ENCODE assay signal across 8 mouse cellular contexts in the genomic region with DNA sequence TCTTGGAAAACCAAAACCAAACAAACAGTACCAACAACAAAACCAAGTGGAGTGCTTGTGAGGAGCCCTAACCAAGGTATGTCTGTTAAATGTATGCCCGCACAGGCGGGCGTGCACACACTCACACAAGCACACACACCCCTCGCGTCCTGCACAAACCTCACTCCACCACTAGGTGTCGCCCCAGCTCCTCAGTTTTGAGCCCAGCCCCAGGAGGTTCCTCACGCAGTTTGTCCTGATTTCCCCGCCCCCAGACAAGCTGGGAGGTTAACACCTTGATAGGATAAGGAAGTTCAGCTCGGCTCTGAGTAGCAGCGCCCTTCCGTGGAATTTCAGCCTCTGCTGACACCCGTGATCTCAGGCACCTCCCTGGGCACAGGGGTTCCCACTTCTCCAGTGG. TPM values are rescaled to one million over a fixed set of nuclear protein-coding genes. Genes with fewer than 3 reads are reported as not detected.
DNase-seq lines count a peak whose midpoint lies in the region; ATAC-seq and TF ChIP-seq lines count a peak whose summit lies in the region.

No protein-coding gene starts in this region.

- TF ChIP-seq CTCF in CH12.LX (conservative IDR thresholded peaks at IDR 0.05 in 1 of 2, IDR thresholded peaks at IDR 0.05 in 1 of 2; ENCODE audit: low read depth in 2 of 2, low read length in 2 of 2), result peak; percentile 85 to 97
- peak; percentile 99 for TF ChIP-seq CTCF in stomach, postnatal 0 days (IDR thresholded peaks at IDR 0.05; ENCODE audit: low read depth)

- peak; percentile 87 for DNase-seq in CH12.LX (ENCODE audit: extremely low read depth)
- peak; percentile 75 for DNase-seq in c-Kit-positive CD71-negative TER-119-negative erythroid progenitor cells, embryonic 14.5 days (ENCODE audit: low read depth)
- DNase-seq in forebrain, embryonic 10.5 days (ENCODE audit: extremely low spot score, low spot score), result peak; percentile 85
- DNase-seq in kidney, postnatal 25 days, result peak; percentile 87
- peak; percentile 67 for DNase-seq in liver, embryonic 13.5 days
- DNase-seq in stomach, postnatal 0 days (ENCODE audit: low spot score), result peak; percentile 93

- no peak for TF ChIP-seq EP300 in CH12.LX (IDR thresholded peaks at IDR 0.05; ENCODE audit: low read length)
- no peak for TF ChIP-seq EP300 in stomach, postnatal 0 days (optimal IDR thresholded peaks at IDR 0.05)

- no peak overlapping the region for H3K27ac ChIP-seq in CH12.LX (ENCODE audit: insufficient read depth, low read depth)
- H3K27ac ChIP-seq in forebrain, embryonic 10.5 days, result no peak overlapping the region
- H3K27ac ChIP-seq in heart, embryonic 14.5 days (replicated peaks in 1 of 2; ENCODE audit: control insufficient read depth in 1 of 2, insufficient read depth in 1 of 2, low read depth in 2 of 2, low read length in 2 of 2), result no peak overlapping the region
- no peak overlapping the region for H3K27ac ChIP-seq in liver, embryonic 13.5 days
- H3K27ac ChIP-seq in neural tube, embryonic 12.5 days, result no peak overlapping the region
- no peak overlapping the region for H3K27ac ChIP-seq in stomach, postnatal 0 days (replicated peaks)

- H3K4me2 ChIP-seq in CH12.LX (ENCODE audit: insufficient read depth, low read depth, poor library complexity, severe bottlenecking), result peak overlapping the region; percentile 43; the same call in 1 of the 2 replicates
- H3K4me2 ChIP-seq in heart, embryonic 14.5 days (ENCODE audit: low read length), result peak overlapping the region; percentile 46
- no peak overlapping the region for H3K4me2 ChIP-seq in liver, embryonic 13.5 days
- H3K4me2 ChIP-seq in neural tube, embryonic 12.5 days (replicated peaks), result 0 out of 2 replicates have a peak overlapping the region, but pooled peaks have one; percentile 23
- peak overlapping the region; percentile 40; the same call in 1 of the 2 replicates for H3K4me2 ChIP-seq in stomach, postnatal 0 days (replicated peaks; ENCODE audit: low read depth)

- H3K4me3 ChIP-seq in CH12.LX (replicated peaks in 1 of 3; ENCODE audit: low read depth in 2 of 3, low read length in 2 of 3, poor library complexity in 1 of 3), result no peak overlapping the region
- no peak overlapping the region for H3K4me3 ChIP-seq in forebrain, embryonic 10.5 days
- H3K4me3 ChIP-seq in heart, embryonic 14.5 days (ENCODE audit: control insufficient read depth in 1 of 2, insufficient read depth in 1 of 2, low read depth in 1 of 2, low read length in 2 of 2), result no peak overlapping the region
- no peak overlapping the region for H3K4me3 ChIP-seq in liver, embryonic 13.5 days (replicated peaks)
- no peak overlapping the region for H3K4me3 ChIP-seq in neural tube, embryonic 12.5 days
- peak overlapping the region; percentile 19; the same call in 1 of the 2 replicates for H3K4me3 ChIP-seq in stomach, postnatal 0 days (ENCODE audit: low read depth, low read length)

- H3K36me3 ChIP-seq in CH12.LX (replicated peaks in 1 of 2; ENCODE audit: control insufficient read depth in 1 of 2, insufficient read depth in 1 of 2, low read length in 1 of 2), result no peaks in the 10 kb centered on the region
- H3K36me3 ChIP-seq in forebrain, embryonic 10.5 days (replicated peaks), result no peaks in the 10 kb centered on the region
- H3K36me3 ChIP-seq in heart, embryonic 14.5 days (ENCODE audit: control insufficient read depth, insufficient read depth, low read length), result no peaks in the 10 kb centered on the region
- no peaks in the 10 kb centered on the region for H3K36me3 ChIP-seq in liver, embryonic 13.5 days
- H3K36me3 ChIP-seq in neural tube, embryonic 12.5 days, result no peaks in the 10 kb centered on the region
- no peaks in the 10 kb centered on the region for H3K36me3 ChIP-seq in stomach, postnatal 0 days (ENCODE audit: control insufficient read depth, insufficient read depth, low read length)

- H3K27me3 ChIP-seq in CH12.LX (replicated peaks), result peaks cover 59% of the 10 kb centered on the region
- peaks cover 54% of the 10 kb centered on the region for H3K27me3 ChIP-seq in forebrain, embryonic 10.5 days (ENCODE audit: poor library complexity, severe bottlenecking)
- peaks cover 46% of the 10 kb centered on the region for H3K27me3 ChIP-seq in heart, embryonic 14.5 days (ENCODE audit: control insufficient read depth, insufficient read depth, low read length)
- peaks cover 55% of the 10 kb centered on the region for H3K27me3 ChIP-seq in liver, embryonic 13.5 days
- H3K27me3 ChIP-seq in neural tube, embryonic 12.5 days (replicated peaks), result peaks cover 17% of the 10 kb centered on the region
- peaks cover 2% of the 10 kb centered on the region; the same call in 1 of the 2 replicates for H3K27me3 ChIP-seq in stomach, postnatal 0 days (ENCODE audit: control insufficient read depth, insufficient read depth, low read length)

- no peak overlapping the region for H3K9ac ChIP-seq in CH12.LX (ENCODE audit: insufficient read depth, low read depth)
- H3K9ac ChIP-seq in heart, embryonic 14.5 days (ENCODE audit: low read length), result no peak overlapping the region
- no peak overlapping the region for H3K9ac ChIP-seq in liver, embryonic 13.5 days
- no peak overlapping the region for H3K9ac ChIP-seq in neural tube, embryonic 12.5 days
- no peak overlapping the region for H3K9ac ChIP-seq in stomach, postnatal 0 days (ENCODE audit: low read length)

- peak; percentile 52 for ATAC-seq in heart, embryonic 14.5 days (ENCODE audit: insufficient number of reproducible peaks, insufficient read depth, low FRiP score, low read depth)
- peak; percentile 74 for ATAC-seq in liver, embryonic 13.5 days (ENCODE audit: low read depth)
- peak; percentile 37; the same call in 1 of the 2 replicates for ATAC-seq in neural tube, embryonic 12.5 days (ENCODE audit: low FRiP score, low read depth)
- ATAC-seq in stomach, postnatal 0 days (ENCODE audit: low FRiP score, low TSS enrichment), result peak; percentile 92

- H3K4me1 ChIP-seq in CH12.LX (ENCODE audit: control insufficient read depth in 1 of 2, insufficient read depth in 2 of 2), result peaks cover 2 to 14% of the 10 kb centered on the region in 2 experiments; a peak in 3 of 4 replicates
- H3K4me1 ChIP-seq in forebrain, embryonic 10.5 days, result peaks cover 17% of the 10 kb centered on the region
- H3K4me1 ChIP-seq in heart, embryonic 14.5 days (ENCODE audit: control insufficient read depth in 2 of 2, insufficient read depth in 2 of 2, low read length in 2 of 2), result 0 out of 4 replicates have a peak, but pooled peaks cover 0 to 2% of the 10 kb centered on the region in 2 experiments
- peaks cover 12% of the 10 kb centered on the region for H3K4me1 ChIP-seq in liver, embryonic 13.5 days (replicated peaks)
- peaks cover 1% of the 10 kb centered on the region for H3K4me1 ChIP-seq in neural tube, embryonic 12.5 days
- no peaks in the 10 kb centered on the region for H3K4me1 ChIP-seq in stomach, postnatal 0 days (replicated peaks; ENCODE audit: control insufficient read depth, insufficient read depth)

- dilution Hi-C loops in CH12.LX (cut with MboI; ENCODE audit: extremely low pct_ligation_motif_present, extremely low pct_unique_long_range_greater_than_20kb, low sequenced_read_pairs), result no loop called here

- H3K79me2 ChIP-seq in CH12.LX (replicated peaks; ENCODE audit: control insufficient read depth, extremely low read depth, insufficient read depth, poor library complexity, severe bottlenecking), result no peaks in the 10 kb centered on the region

- 4% methylated on average over 12 of the region's 12 CpGs for WGBS in forebrain, embryonic 10.5 days
- WGBS in heart, embryonic 14.5 days, result 1% methylated on average over 12 of the region's 12 CpGs
- WGBS in liver, embryonic 13.5 days (ENCODE audit: insufficient replicate concordance), result 3% methylated on average over 12 of the region's 12 CpGs
- WGBS in neural tube, embryonic 12.5 days, result 5% methylated on average over 12 of the region's 12 CpGs
- WGBS in stomach, postnatal 0 days, result under 1% methylated on average over 12 of the region's 12 CpGs

- no peak for TF ChIP-seq POLR2A in CH12.LX (IDR thresholded peaks at IDR 0.05; ENCODE audit: low read depth, low read length)

- H3K9me3 ChIP-seq in CH12.LX (replicated peaks; ENCODE audit: low read length), result peaks cover 8% of the 10 kb centered on the region
- no peaks in the 10 kb centered on the region for H3K9me3 ChIP-seq in forebrain, embryonic 10.5 days
- H3K9me3 ChIP-seq in heart, embryonic 14.5 days (ENCODE audit: control insufficient read depth, low read length), result peaks cover 4% of the 10 kb centered on the region; the same call in 1 of the 2 replicates
- H3K9me3 ChIP-seq in liver, embryonic 13.5 days (replicated peaks), result no peaks in the 10 kb centered on the region
- H3K9me3 ChIP-seq in neural tube, embryonic 12.5 days, result no peaks in the 10 kb centered on the region
- H3K9me3 ChIP-seq in stomach, postnatal 0 days (ENCODE audit: control insufficient read depth, low read length), result no peaks in the 10 kb centered on the region

- TF ChIP-seq RAD21 in CH12.LX (IDR thresholded peaks at IDR 0.05; ENCODE audit: low read depth, low read length), result peak; percentile 96

- in situ Hi-C loops in CH12.LX (cut with MboI; ENCODE audit: low pct_ligation_motif_present, low pct_unique_long_range_greater_than_20kb, low sequenced_read_pairs), result loop anchor here (5.0 kb wide), 1 partner anchor 92 kb away; no protein-coding TSS in a partner anchor

TF ChIP-seq in CH12.LX, 34 proteins besides CTCF, POLR2A, EP300 and RAD21 (continues in another document):
- no peak for TF ChIP-seq RCOR1 (conservative IDR thresholded peaks at IDR 0.05; ENCODE audit: low read depth, low read length)
- TF ChIP-seq GABPA (IDR thresholded peaks at IDR 0.05; ENCODE audit: insufficient replicate concordance, low read depth, low read length), result no peak
- TF ChIP-seq PAX5 (IDR thresholded peaks at IDR 0.05; ENCODE audit: low read length), result no peak
- TF ChIP-seq ZNF384 (IDR thresholded peaks at IDR 0.05; ENCODE audit: low read depth, low read length), result no peak
- no peak for TF ChIP-seq NRF1 (IDR thresholded peaks at IDR 0.05; ENCODE audit: low read depth, low read length)
- TF ChIP-seq USF2 (conservative IDR thresholded peaks at IDR 0.05; ENCODE audit: low read depth, low read length), result no peak
- TF ChIP-seq MXI1 (IDR thresholded peaks at IDR 0.05; ENCODE audit: low read depth, low read length), result peak; percentile 42; the same call in 1 of the 2 replicates
- no peak for TF ChIP-seq HCFC1 (IDR thresholded peaks at IDR 0.05; ENCODE audit: low read depth, low read length)
- TF ChIP-seq KAT2A (IDR thresholded peaks at IDR 0.05; ENCODE audit: insufficient replicate concordance, low read length), result no peak

RNA-seq across cellular contexts. Expression of a gene that starts 5.7 kb away (rescaled TPM):
- total RNA-seq in CH12.LX (2012; rRNA removed), result 0.08 TPM in 1 of 2 replicates, not detected in the other
- not detected in 2 replicates for total RNA-seq in CH12.LX (2014; rRNA removed)
- 0.14 and 0.47 TPM in 2 replicates for polyA plus RNA-seq in CH12.LX (2012; ENCODE audit: insufficient read length, low read depth)
- 10.4 and 14.0 TPM in 2 replicates for polyA plus RNA-seq in forebrain, embryonic 10.5 days (2016; fragmentation: Nextera tagmentation; extraction: Ambion mirVana)
- polyA plus RNA-seq in heart, embryonic 14.5 days (2014; fragmentation: Nextera tagmentation; extraction: Ambion mirVana), result 0.42 and 1.3 TPM in 2 replicates
- polyA plus RNA-seq in liver, embryonic 13.5 days (2015; fragmentation: Nextera tagmentation; extraction: Ambion mirVana), result 0.12 and 0.18 TPM in 2 replicates
- 89.8 and 93.4 TPM in 2 replicates for polyA plus RNA-seq in neural tube, embryonic 12.5 days (2016; fragmentation: Nextera tagmentation; extraction: Ambion mirVana)
- polyA plus RNA-seq in stomach, postnatal 0 days (2015; fragmentation: Nextera tagmentation; extraction: Ambion mirVana), result 2.3 and 2.5 TPM in 2 replicates

Comparison
In these comparisons a context has a peak if more than half of its experiments do, and no peak if none do; other contexts are left out.
1. ATAC-seq: peak in every context shown above with its lines; median percentile 92 in stomach, postnatal 0 days; 74 in liver, embryonic 13.5 days; 52 in heart, embryonic 14.5 days; 37 in neural tube, embryonic 12.5 days.